Mouse (Mus musculus) bone marrow, adult 2 months (tissue): Measurements from ENCODE around the gene Mms22l.

Experiments
- CTCF ChIP-seq: fragments of 200-500 bp; IDR thresholded peaks from 2 replicates; pipeline ENCODE4 v1.5.1; 2011; ENCODE audit warnings: low read length, control low read depth; ENCODE audit not compliant: control insufficient read depth, insufficient read depth
- POLR2A ChIP-seq: fragments of 200-500 bp; IDR thresholded peaks from 2 replicates; pipeline ENCODE4 v1.6.1; 2011; ENCODE audit warnings: low read depth, mild to moderate bottlenecking, control low read depth, low read length, borderline replicate concordance; ENCODE audit not compliant: control insufficient read depth

- TF ChIP-seq POLR2A (no peak), CTCF (no peak)
Observed at GRCm38 (mm10) chr4:24609085-24609484, 112.8 kb downstream of the Mms22l start.
